Mouse (Mus musculus) testis, adult 2 months (tissue): ENCODE data around the gene Mpdz. TPM values are rescaled to one million over a fixed set of nuclear protein-coding genes. Genes with fewer than 3 reads are reported as not detected.

Experiments used
- H3K27ac ChIP-seq: fragments of 200-500 bp; 2 replicates; pipeline ENCODE4 v1.5.1; 2012; ENCODE audit warnings: low read depth, low read length; ENCODE audit not compliant: control insufficient read depth, insufficient read depth
- H3K27me3 ChIP-seq: fragments of 200-500 bp; 2 replicates; pipeline ENCODE4 v1.6.1; 2012; ENCODE audit warnings: mild to moderate bottlenecking, low read length, moderate library complexity; ENCODE audit not compliant: control insufficient read depth, insufficient read depth
- H3K36me3 ChIP-seq: fragments of 200-500 bp; 2 replicates; pipeline ENCODE4 v1.6.1; 2012; ENCODE audit warnings: mild to moderate bottlenecking, low read length; ENCODE audit not compliant: control insufficient read depth, insufficient read depth
- H3K4me1 ChIP-seq: fragments of 200-500 bp; 2 replicates; pipeline ENCODE4 v1.6.1; 2012; ENCODE audit warnings: low read length; ENCODE audit not compliant: control insufficient read depth, insufficient read depth
- H3K4me3 ChIP-seq: fragments of 200-500 bp; 2 replicates; pipeline ENCODE4 v1.5.1; 2012; ENCODE audit warnings: low read depth, mild to moderate bottlenecking, low read length, moderate library complexity, mixed read lengths; ENCODE audit not compliant: control insufficient read depth
- CTCF ChIP-seq: fragments of 200-500 bp; IDR thresholded peaks from 2 replicates; pipeline ENCODE4 v1.5.1; 2012; ENCODE audit warnings: low read depth, mild to moderate bottlenecking, inconsistent platforms, low read length, moderate library complexity; ENCODE audit not compliant: control insufficient read depth, insufficient read depth, insufficient replicate concordance
- POLR2A ChIP-seq: fragments of 200-500 bp; IDR thresholded peaks from 2 replicates; pipeline ENCODE4 v1.6.1; 2012; ENCODE audit warnings: low read depth, mild to moderate bottlenecking, inconsistent platforms, low read length, moderate library complexity; ENCODE audit not compliant: control insufficient read depth
- polyA plus RNA-seq: library from polyadenylated mRNA; depleted of rRNA; stranded (reverse); fragments of >200 nt; gene quantifications from 2 replicates; pipeline ENCODE4 v1.2.3, GENCODE M21; 2012

Mpdz gene
- polyA plus RNA-seq, 1 experiment = 3.0 TPM

DNA sequence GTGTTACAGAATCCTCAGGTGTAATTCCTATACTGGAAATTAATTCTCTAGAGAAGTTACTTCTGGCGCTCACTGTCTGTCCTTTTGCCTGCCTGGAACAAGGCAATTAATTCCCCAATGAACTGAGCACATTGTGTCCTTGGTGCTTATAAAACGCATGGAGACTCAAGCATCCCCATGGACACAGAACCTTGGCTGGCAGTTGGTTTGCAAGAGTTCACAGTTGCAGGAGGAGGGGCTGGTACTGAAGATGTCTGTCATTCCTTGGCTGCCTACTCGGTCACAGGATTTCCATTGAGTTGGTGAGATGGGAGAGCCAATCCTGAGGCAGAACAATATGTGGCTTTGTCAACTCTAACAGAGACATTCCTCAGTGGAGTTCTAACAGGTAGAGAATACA, 12.5 kb downstream of the Mpdz start:
- no peak for TF ChIP-seq CTCF
- no peak for TF ChIP-seq POLR2A
- no peak overlapping the region for H3K4me3 ChIP-seq
- no peak overlapping the region for H3K27ac ChIP-seq
- no peaks in the 10 kb centered on the region for H3K36me3 ChIP-seq
- no peaks in the 10 kb centered on the region for H3K27me3 ChIP-seq
- H3K4me1 ChIP-seq = no peaks in the 10 kb centered on the region

DNA sequence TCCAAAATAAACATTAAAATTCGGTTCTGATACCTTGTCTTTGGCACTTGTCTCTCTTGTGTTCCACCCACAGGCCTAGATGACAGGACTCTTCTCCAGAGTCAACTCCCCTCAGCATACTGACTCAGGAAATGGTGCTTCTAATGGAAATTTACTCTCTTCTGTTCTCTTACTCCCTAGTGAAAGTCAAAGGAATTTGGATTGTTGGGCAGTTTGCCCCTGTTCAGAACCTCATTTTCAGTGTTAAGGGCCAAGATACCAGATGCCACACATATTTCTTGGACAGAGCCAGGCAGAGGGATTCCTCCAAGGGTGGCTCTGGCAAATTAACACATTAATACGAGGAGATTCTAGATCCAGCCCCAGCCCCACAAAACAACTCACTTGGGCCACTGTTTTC, 12.9 kb downstream of the Mpdz start:
- no peak overlapping the region for H3K27ac ChIP-seq

DNA sequence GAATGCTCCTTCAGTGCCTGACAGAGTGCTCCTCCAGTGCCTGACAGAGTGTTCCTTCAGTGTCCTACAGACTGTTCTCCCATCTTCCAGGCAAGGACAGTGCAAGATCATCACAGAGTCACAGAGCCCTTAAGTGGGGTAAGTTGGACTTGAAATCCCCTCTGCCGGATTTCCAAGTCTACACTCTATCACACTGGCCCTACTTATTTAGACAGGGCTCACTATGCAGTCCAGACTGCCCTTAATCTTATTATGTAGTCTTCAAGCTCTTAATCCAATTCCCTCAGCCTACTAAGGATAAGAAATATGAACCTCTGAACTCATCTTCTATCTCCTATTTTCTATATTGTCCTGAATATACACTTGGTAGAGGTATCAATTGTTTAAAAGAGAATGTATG, 19.1 kb downstream of the Mpdz start:
- TF ChIP-seq CTCF = no peak
- no peak for TF ChIP-seq POLR2A
- H3K27ac ChIP-seq = no peak overlapping the region
- H3K27me3 ChIP-seq = no peaks in the 10 kb centered on the region
- H3K4me1 ChIP-seq = no peaks in the 10 kb centered on the region
- no peak overlapping the region for H3K4me3 ChIP-seq
- H3K36me3 ChIP-seq = no peaks in the 10 kb centered on the region

More for the DNA sequence above, 12.9 kb downstream of the Mpdz start:
- no peaks in the 10 kb centered on the region for H3K4me1 ChIP-seq
- no peak for TF ChIP-seq CTCF
- no peak for TF ChIP-seq POLR2A
- no peaks in the 10 kb centered on the region for H3K36me3 ChIP-seq
- no peak overlapping the region for H3K4me3 ChIP-seq
- no peaks in the 10 kb centered on the region for H3K27me3 ChIP-seq

DNA sequence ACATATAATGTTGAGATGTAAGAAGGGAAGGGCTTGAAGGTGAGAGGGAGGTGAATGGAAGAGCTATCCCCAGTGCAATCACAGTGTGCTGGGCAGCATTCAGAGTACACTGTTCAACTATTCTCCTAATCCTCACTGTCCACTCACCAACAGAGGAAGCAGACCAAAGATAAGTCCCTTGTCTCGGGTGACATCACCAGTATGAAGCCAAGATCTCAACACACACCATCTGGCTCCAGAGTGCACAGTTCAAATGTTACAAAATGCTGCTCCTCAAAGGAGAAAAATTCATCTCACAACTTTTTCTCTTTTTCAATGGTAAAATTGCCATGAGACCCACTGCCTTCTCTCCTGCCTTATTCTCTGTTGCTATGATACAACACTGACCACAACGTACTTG, 21.0 kb downstream of the Mpdz start:
- Histone ChIP-seq H3K4me1 (no peaks in the 10 kb centered on the region), H3K27ac (no peak overlapping the region), H3K4me3 (no peak overlapping the region), H3K36me3 (no peaks in the 10 kb centered on the region), H3K27me3 (no peaks in the 10 kb centered on the region)
- TF ChIP-seq POLR2A (no peak), CTCF (no peak)

DNA sequence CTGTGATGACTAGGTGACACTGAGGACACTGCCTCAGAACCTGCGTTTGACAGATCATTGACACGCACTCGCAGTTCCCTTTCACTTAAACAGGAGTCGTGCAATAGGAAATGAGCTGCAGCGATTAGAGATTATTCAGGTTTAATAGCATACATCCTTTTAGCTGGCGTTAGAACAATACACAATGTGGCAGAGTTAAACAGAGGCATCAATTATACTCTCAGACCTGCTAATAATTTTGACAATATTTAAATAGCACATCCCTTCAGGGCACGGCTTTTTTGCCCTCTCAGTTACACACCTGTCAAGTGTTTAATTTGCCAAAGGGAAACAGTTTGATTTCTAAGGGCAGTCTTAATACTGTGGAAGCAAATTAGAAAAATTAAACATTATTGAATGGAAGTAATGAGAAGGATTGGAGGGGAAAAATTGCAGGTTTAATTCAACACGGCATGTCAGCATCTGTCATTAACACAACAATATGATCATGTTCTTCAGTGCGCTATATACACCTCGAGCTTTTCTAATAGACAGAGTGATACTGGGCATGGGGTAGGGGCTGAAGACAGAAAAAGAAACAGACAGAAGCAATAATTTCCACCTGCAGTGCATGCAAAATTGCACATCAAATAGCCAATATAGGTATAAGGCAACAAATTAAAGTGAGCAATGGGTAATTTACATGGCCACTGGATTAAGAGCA, 27.1 kb downstream of the Mpdz start:
- no peak overlapping the region for H3K27ac ChIP-seq
- no peak overlapping the region for H3K4me3 ChIP-seq
- H3K27me3 ChIP-seq = no peaks in the 10 kb centered on the region
- no peaks in the 10 kb centered on the region for H3K36me3 ChIP-seq
- no peak for TF ChIP-seq POLR2A
- no peak for TF ChIP-seq CTCF
- H3K4me1 ChIP-seq = no peaks in the 10 kb centered on the region

DNA sequence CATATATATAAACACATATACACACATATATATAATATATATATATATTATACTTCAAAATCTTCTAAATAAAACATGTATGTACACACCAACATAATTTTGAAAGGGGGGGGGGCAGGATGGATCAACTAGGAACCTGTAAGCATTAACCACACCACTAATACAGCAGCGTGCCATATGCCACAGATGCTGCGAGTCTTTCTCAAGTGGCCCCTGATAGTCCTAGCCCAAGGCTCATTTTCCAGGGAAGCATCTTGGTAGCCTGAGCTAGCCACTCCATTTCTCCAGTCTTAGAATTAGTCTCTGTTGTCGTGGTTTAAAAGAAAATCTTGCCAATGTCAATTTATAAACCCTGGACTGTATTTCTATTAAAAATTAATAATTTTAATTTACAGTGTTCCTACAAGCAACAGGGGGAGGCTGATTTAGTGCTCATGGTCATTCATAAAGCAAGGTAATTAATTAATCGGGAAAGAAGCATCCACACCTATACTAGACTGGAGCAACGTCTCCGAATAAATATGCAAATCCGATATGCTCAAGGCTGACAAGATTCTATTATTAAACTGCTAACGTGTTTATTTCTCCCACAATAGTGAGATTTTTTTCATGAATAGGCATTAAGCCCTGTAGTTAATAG, 27.8 kb downstream of the Mpdz start:
- TF ChIP-seq POLR2A = no peak
- no peak for TF ChIP-seq CTCF
- Histone ChIP-seq H3K27ac (no peak overlapping the region), H3K4me3 (no peak overlapping the region)

DNA sequence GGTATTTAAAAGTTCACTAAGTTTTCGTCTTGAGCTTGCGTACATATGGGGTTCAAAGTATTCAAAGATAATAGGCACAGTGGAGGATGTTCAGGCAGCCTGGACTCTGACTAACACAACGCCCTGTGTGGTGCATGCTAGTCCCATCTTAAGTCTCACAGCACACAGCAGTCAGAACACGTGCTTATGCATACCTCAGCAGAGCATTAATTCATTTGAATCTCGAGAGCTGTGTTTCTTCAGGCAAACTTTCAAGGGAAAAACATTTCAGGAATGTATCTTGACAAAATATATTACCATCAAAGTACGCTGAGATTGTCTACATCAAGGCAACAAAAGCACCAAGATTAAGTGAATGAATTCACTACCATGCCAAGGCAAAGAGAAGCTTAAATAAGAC, 45.7 kb downstream of the Mpdz start:
- Histone ChIP-seq H3K27me3 (no peaks in the 10 kb centered on the region), H3K27ac (no peak overlapping the region), H3K36me3 (no peaks in the 10 kb centered on the region), H3K4me1 (0 out of 2 replicates have a peak, but pooled peaks cover 3% of the 10 kb centered on the region), H3K4me3 (no peak overlapping the region)
- TF ChIP-seq CTCF (no peak), POLR2A (no peak)

More for the DNA sequence above, 27.8 kb downstream of the Mpdz start:
- no peaks in the 10 kb centered on the region for H3K27me3 ChIP-seq
- no peaks in the 10 kb centered on the region for H3K36me3 ChIP-seq
- H3K4me1 ChIP-seq = no peaks in the 10 kb centered on the region
